Mouse (Mus musculus) kidney, adult 18-20 months (tissue): ENCODE results near the gene Sema3f.

Experiments
- DNase-seq: peaks from one replicate; pipeline ENCODE4 v3.0.0; 2021

Gene Sema3f

DNA sequence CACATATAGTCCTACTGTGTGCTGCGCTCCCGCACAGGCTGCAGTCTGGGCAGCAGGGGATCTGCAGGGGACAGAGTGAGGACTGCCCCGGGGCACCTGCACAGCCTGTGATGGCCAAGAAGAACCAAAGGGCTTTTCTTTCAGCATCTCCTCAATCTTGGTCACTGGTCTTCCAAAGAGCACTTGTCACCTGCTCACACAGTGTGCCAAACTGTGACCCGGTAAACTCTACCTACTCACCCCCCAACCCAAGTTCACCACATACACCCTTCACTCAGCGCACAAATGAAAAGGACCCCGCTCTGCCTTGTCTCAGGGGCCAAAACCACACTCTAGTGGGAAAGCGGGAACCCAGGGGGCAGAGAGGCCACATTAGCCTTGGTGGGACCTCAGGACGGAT, 78.4 kb downstream of the Sema3f start:
- no peak for DNase-seq
